Mouse (Mus musculus) liver, embryonic 14.5 days (tissue): Measurements from ENCODE around the gene Cd300e. TPM values are rescaled to one million over a fixed set of nuclear protein-coding genes. Genes with fewer than 3 reads are reported as not detected.

ENCODE experiments used
- ATAC-seq: fragments of 200-750 bp; cut with Nextera tagmentation; 2 replicates; pipeline ENCODE4 v1.8.0; 2017; ENCODE audit warnings: moderate number of reproducible peaks, mild to moderate bottlenecking, moderate library complexity; ENCODE audit not compliant: insufficient read depth
- DNase-seq, 3 experiments: peaks; one replicate each; pipeline ENCODE4 v3.0.0-alpha.2; 2012 to 2013; ENCODE audit warnings: low read depth in 3 of 3, low spot score in 3 of 3
- H3K27ac ChIP-seq: fragments of 300-500 bp; sonication (generic); 2 replicates; pipeline ENCODE4 v1.5.1; 2014; ENCODE audit warnings: moderate library complexity, mild to moderate bottlenecking, control low read depth, inconsistent platforms
- H3K27me3 ChIP-seq: fragments of 300-500 bp; sonication (generic); 2 replicates; pipeline ENCODE4 v1.6.1; 2014; ENCODE audit warnings: mild to moderate bottlenecking, low read length, moderate library complexity; ENCODE audit not compliant: control insufficient read depth, insufficient read depth
- H3K36me3 ChIP-seq: fragments of 300-500 bp; sonication (generic); replicated peaks from 2 replicates; pipeline ENCODE4 v1.6.1; 2014; ENCODE audit warnings: low read depth; ENCODE audit not compliant: control insufficient read depth, insufficient read depth
- H3K4me1 ChIP-seq, 2 experiments: fragments of 200-500 bp in 1 of 2; fragments of 300-500 bp in 1 of 2; sonication (generic) in 1 of 2; replicated peaks; 2 replicates each; pipeline ENCODE4 v1.6.1; 2012 to 2014; ENCODE audit warnings: antibody characterized with exemption in 1 of 2, inconsistent platforms in 1 of 2, low read length in 1 of 2; ENCODE audit not compliant: control insufficient read depth in 2 of 2, insufficient read depth in 2 of 2
- H3K4me2 ChIP-seq: fragments of 300-500 bp; sonication (generic); 2 replicates; pipeline ENCODE4 v1.6.1; 2014; ENCODE audit warnings: low read depth, mild to moderate bottlenecking, control low read depth, moderate library complexity
- H3K4me3 ChIP-seq, 2 experiments: fragments of 200-500 bp in 1 of 2; fragments of 300-500 bp in 1 of 2; sonication (generic) in 1 of 2; 2 replicates each; pipeline ENCODE4 v1.5.1; 2012 to 2014; ENCODE audit warnings: low read depth in 2 of 2, low read length in 2 of 2, mild to moderate bottlenecking in 2 of 2, control low read depth in 1 of 2, inconsistent platforms in 1 of 2, moderate library complexity in 1 of 2; ENCODE audit not compliant: insufficient read depth in 1 of 2
- H3K9ac ChIP-seq: fragments of 300-500 bp; sonication (generic); replicated peaks from 2 replicates; pipeline ENCODE4 v1.6.1; 2014; ENCODE audit warnings: mild to moderate bottlenecking, control low read depth, moderate library complexity
- H3K9me3 ChIP-seq: fragments of 300-500 bp; sonication (generic); 2 replicates; pipeline ENCODE4 v1.6.1; 2016; ENCODE audit warnings: low read length, mixed read lengths; ENCODE audit not compliant: control insufficient read depth
- CTCF ChIP-seq: IDR thresholded peaks from 2 replicates; pipeline ENCODE4 v1.5.1; 2016; ENCODE audit warnings: antibody characterized with exemption, low read depth, control low read depth
- EP300 ChIP-seq: IDR thresholded peaks from 2 replicates; pipeline ENCODE4 v1.6.1; 2016; ENCODE audit warnings: antibody characterized with exemption, low read depth
- WGBS: fragments of 180-500 bp; shearing (Covaris S2); extraction: QIAGEN DNeasy Blood & Tissue Kit; methylation state at CpG from one replicate; pipeline ENCODE4 v1.1.7; 2014; ENCODE audit not compliant: insufficient replicate concordance; 5-methylcytosine and 5-hydroxymethylcytosine counted together
- polyA plus RNA-seq, 2 experiments: library from polyadenylated mRNA; depleted of rRNA in 1 of 2; stranded (reverse) in 1 of 2; unstranded in 1 of 2; fragments of >200 nt; fragmentation: Nextera tagmentation in 1 of 2; extraction: Ambion mirVana in 1 of 2; gene quantifications; 2 replicates each; pipeline versions ENCODE4 v1.2.1 to v1.2.3; 2012 to 2014

The Cd300e gene
- polyA plus RNA-seq, 2 experiments, result 0.22 to 0.56 TPM

- ATAC-seq, result no peak
- 64% methylated on average over 8 of the region's 8 CpGs for WGBS
- Histone ChIP-seq H3K4me3 (no peak overlapping the region), H3K9me3 (no peaks in the 10 kb centered on the region), H3K4me1 (no peaks in the 10 kb centered on the region), H3K4me2 (no peak overlapping the region), H3K27me3 (no peaks in the 10 kb centered on the region), H3K9ac (no peak overlapping the region), H3K27ac (no peak overlapping the region), H3K36me3 (no peaks in the 10 kb centered on the region)
- DNase-seq, result no peak
- TF ChIP-seq CTCF (no peak), EP300 (no peak)
Observed at GRCm38 (mm10) chr11:115104769-115105563, 43.0 kb upstream of the Cd300e start.

GRCm38 (mm10) chr11:115103470-115104413 lies 41.8 kb upstream of the Cd300e start:
- no peaks in the 10 kb centered on the region for H3K4me1 ChIP-seq
- no peaks in the 10 kb centered on the region for H3K36me3 ChIP-seq
- WGBS, result 66% methylated on average over 25 of the region's 25 CpGs
- TF ChIP-seq EP300 (no peak), CTCF (no peak)
- H3K4me3 ChIP-seq, result no peak overlapping the region
- no peak overlapping the region for H3K27ac ChIP-seq
- ATAC-seq, result no peak
- no peak overlapping the region for H3K4me2 ChIP-seq
- H3K9ac ChIP-seq, result no peak overlapping the region
- no peaks in the 10 kb centered on the region for H3K27me3 ChIP-seq
- no peak for DNase-seq
- H3K9me3 ChIP-seq, result no peaks in the 10 kb centered on the region

- Histone ChIP-seq H3K9ac (no peak overlapping the region), H3K9me3 (no peaks in the 10 kb centered on the region), H3K27ac (no peak overlapping the region), H3K4me3 (no peak overlapping the region), H3K36me3 (no peaks in the 10 kb centered on the region), H3K4me1 (no peaks in the 10 kb centered on the region), H3K27me3 (no peaks in the 10 kb centered on the region), H3K4me2 (no peak overlapping the region)
- TF ChIP-seq EP300 (no peak), CTCF (no peak)
- DNase-seq, result no peak
- no peak for ATAC-seq
- WGBS, result 86% methylated on average over 9 of the region's 9 CpGs
Observed at GRCm38 (mm10) chr11:115102116-115102515, 40.1 kb upstream of the Cd300e start.

GRCm38 (mm10) chr11:115101615-115102051 lies 39.7 kb upstream of the Cd300e start:
- H3K27me3 ChIP-seq, result no peaks in the 10 kb centered on the region
- H3K4me1 ChIP-seq, result no peaks in the 10 kb centered on the region
- TF ChIP-seq EP300 (no peak), CTCF (no peak)
- H3K9ac ChIP-seq, result no peak overlapping the region
- H3K36me3 ChIP-seq, result no peaks in the 10 kb centered on the region
- no peak overlapping the region for H3K27ac ChIP-seq
- WGBS, result 52% methylated on average over 6 of the region's 6 CpGs
- no peak overlapping the region for H3K4me3 ChIP-seq
- no peak overlapping the region for H3K4me2 ChIP-seq
- DNase-seq (no peak), ATAC-seq (no peak)
- H3K9me3 ChIP-seq, result no peaks in the 10 kb centered on the region

- WGBS, result 56% methylated on average over 7 of the region's 7 CpGs
Observed at GRCm38 (mm10) chr11:115100741-115101140, 38.8 kb upstream of the Cd300e start.

More at GRCm38 (mm10) chr11:115100741-115101140, 38.8 kb upstream of the Cd300e start:
- no peak for ATAC-seq
- Histone ChIP-seq H3K4me3 (no peak overlapping the region), H3K9ac (no peak overlapping the region), H3K4me2 (no peak overlapping the region), H3K27me3 (no peaks in the 10 kb centered on the region), H3K27ac (no peak overlapping the region), H3K36me3 (no peaks in the 10 kb centered on the region), H3K9me3 (no peaks in the 10 kb centered on the region), H3K4me1 (no peaks in the 10 kb centered on the region)
- TF ChIP-seq CTCF (no peak), EP300 (no peak)
- no peak for DNase-seq
